Mouse (Mus musculus) stomach, embryonic 15.5 days (tissue): ENCODE data around the gene Rhbdl2. TPM values are rescaled to one million over a fixed set of nuclear protein-coding genes. Genes with fewer than 3 reads are reported as not detected.

ENCODE experiments used
- ATAC-seq: fragments of 200-750 bp; cut with Nextera tagmentation; 2 replicates; pipeline ENCODE4 v1.8.0; 2017; ENCODE audit warnings: low read depth, moderate number of reproducible peaks, moderate TSS enrichment; ENCODE audit not compliant: insufficient read depth, low FRiP score
- H3K27ac ChIP-seq: fragments of 300-500 bp; sonication (generic); 2 replicates; pipeline ENCODE4 v1.5.1; 2015; ENCODE audit warnings: mild to moderate bottlenecking, inconsistent platforms
- H3K27me3 ChIP-seq: fragments of 300-500 bp; sonication (generic); replicated peaks from 2 replicates; pipeline ENCODE4 v1.6.1; 2015; ENCODE audit warnings: inconsistent platforms
- H3K36me3 ChIP-seq: fragments of 300-500 bp; sonication (generic); 2 replicates; pipeline ENCODE4 v1.6.1; 2015; ENCODE audit warnings: inconsistent platforms
- H3K4me1 ChIP-seq: fragments of 300-500 bp; sonication (generic); 2 replicates; pipeline ENCODE4 v1.6.1; 2015; ENCODE audit warnings: inconsistent platforms
- H3K4me2 ChIP-seq: fragments of 300-500 bp; sonication (generic); 2 replicates; pipeline ENCODE4 v1.6.1; 2015; ENCODE audit warnings: mild to moderate bottlenecking, inconsistent platforms
- H3K4me3 ChIP-seq: fragments of 300-500 bp; sonication (generic); replicated peaks from 2 replicates; pipeline ENCODE4 v1.5.1; 2015; ENCODE audit warnings: inconsistent platforms
- H3K9ac ChIP-seq: fragments of 300-500 bp; sonication (generic); 2 replicates; pipeline ENCODE4 v1.6.1; 2015; ENCODE audit warnings: inconsistent platforms
- H3K9me3 ChIP-seq: fragments of 300-500 bp; sonication (generic); 2 replicates; pipeline ENCODE4 v1.6.1; 2016; ENCODE audit warnings: inconsistent platforms
- WGBS: fragments of 180-500 bp; shearing (Covaris S2); methylation state at CpG from one replicate; pipeline ENCODE4 v1.1.7; 2015; 5-methylcytosine and 5-hydroxymethylcytosine counted together
- polyA plus RNA-seq: library from polyadenylated mRNA; unstranded; fragments of >200 nt; fragmentation: Nextera tagmentation; extraction: Ambion mirVana; gene quantifications from 2 replicates; pipeline ENCODE4 v1.2.1, GENCODE M21; 2015

Gene Rhbdl2
- polyA plus RNA-seq, 1 experiment from 2014 or later: 5.7 TPM

GRCm38 (mm10) chr4:123842126-123842525 is 54.5 kb downstream of the Rhbdl2 start:
- no peak overlapping the region for H3K9ac ChIP-seq
- H3K4me2 ChIP-seq: no peak overlapping the region
- ATAC-seq: no peak
- no peaks in the 10 kb centered on the region for H3K27me3 ChIP-seq
- no peaks in the 10 kb centered on the region for H3K36me3 ChIP-seq
- no peaks in the 10 kb centered on the region for H3K9me3 ChIP-seq
- H3K4me3 ChIP-seq: no peak overlapping the region
- H3K4me1 ChIP-seq: no peaks in the 10 kb centered on the region
- H3K27ac ChIP-seq: no peak overlapping the region
- WGBS: 80% methylated on average over 8 of the region's 8 CpGs

- no peaks in the 10 kb centered on the region for H3K36me3 ChIP-seq
- H3K9ac ChIP-seq: no peak overlapping the region
- H3K4me1 ChIP-seq: no peaks in the 10 kb centered on the region
- no peak overlapping the region for H3K4me2 ChIP-seq
- no peak overlapping the region for H3K4me3 ChIP-seq
- H3K27ac ChIP-seq: no peak overlapping the region
- WGBS: 72% methylated on average over 4 of the region's 4 CpGs
- H3K27me3 ChIP-seq: no peaks in the 10 kb centered on the region
- H3K9me3 ChIP-seq: no peaks in the 10 kb centered on the region
- no peak for ATAC-seq
These were observed 69.2 kb downstream of the Rhbdl2 start for GRCm38 (mm10) chr4:123856888-123857287.

- Histone ChIP-seq H3K4me1 (no peaks in the 10 kb centered on the region), H3K9me3 (no peaks in the 10 kb centered on the region), H3K27me3 (no peaks in the 10 kb centered on the region), H3K4me3 (no peak overlapping the region), H3K27ac (no peak overlapping the region), H3K4me2 (no peak overlapping the region), H3K36me3 (no peaks in the 10 kb centered on the region), H3K9ac (no peak overlapping the region)
- WGBS: 82% methylated on average over 7 of the region's 7 CpGs
- ATAC-seq: no peak
These were observed 70.4 kb downstream of the Rhbdl2 start for GRCm38 (mm10) chr4:123858090-123858489.

- no peak for ATAC-seq
- H3K4me3 ChIP-seq: no peak within 1 kb of the TSS
- no peaks in the 10 kb centered on the region for H3K9me3 ChIP-seq
- H3K9ac ChIP-seq: no peak within 1 kb of the TSS
- no peaks in the 10 kb centered on the region for H3K27me3 ChIP-seq
- H3K36me3 ChIP-seq: no peaks in the 10 kb centered on the region
- H3K4me1 ChIP-seq: no peaks in the 10 kb centered on the region
- no peak within 1 kb of the TSS for H3K4me2 ChIP-seq
- WGBS: 82% methylated on average over 3 of the region's 3 CpGs
- no peak within 1 kb of the TSS for H3K27ac ChIP-seq
These were observed 71.7 kb downstream of the Rhbdl2 start, which contains the start of gene 4933427I04Rik for GRCm38 (mm10) chr4:123859379-123859778. Gene 4933427I04Rik (plus strand): TSS chr4:123859679.

GRCm38 (mm10) chr4:123859803-123860202 is 72.1 kb downstream of the Rhbdl2 start:
- no peaks in the 10 kb centered on the region for H3K36me3 ChIP-seq
- H3K27ac ChIP-seq: no peak overlapping the region
- H3K4me2 ChIP-seq: no peak overlapping the region
- no peaks in the 10 kb centered on the region for H3K27me3 ChIP-seq
- no peaks in the 10 kb centered on the region for H3K4me1 ChIP-seq
- 49% methylated on average over 2 of the region's 2 CpGs for WGBS
- no peak overlapping the region for H3K9ac ChIP-seq
- H3K9me3 ChIP-seq: no peaks in the 10 kb centered on the region
- H3K4me3 ChIP-seq: no peak overlapping the region
- no peak for ATAC-seq

GRCm38 (mm10) chr4:123860621-123861020 is 72.9 kb downstream of the Rhbdl2 start:
- ATAC-seq: no peak
- Histone ChIP-seq H3K27ac (no peak overlapping the region), H3K9ac (no peak overlapping the region), H3K4me3 (no peak overlapping the region), H3K36me3 (no peaks in the 10 kb centered on the region), H3K27me3 (no peaks in the 10 kb centered on the region), H3K4me1 (no peaks in the 10 kb centered on the region), H3K4me2 (no peak overlapping the region), H3K9me3 (no peaks in the 10 kb centered on the region)
- WGBS: 82% methylated on average over 5 of the region's 5 CpGs

Other genes with a start within 250 kb of the Rhbdl2 start
- gene Macf1, start 103.5 kb upstream of the Rhbdl2 start, polyA plus RNA-seq: 34.6 and 36.1 TPM in 2 replicates
- gene Ndufs5, start 69.7 kb upstream of the Rhbdl2 start, polyA plus RNA-seq: 287 and 321 TPM in 2 replicates
- gene Akirin1, start 37.5 kb upstream of the Rhbdl2 start, polyA plus RNA-seq: 47.1 and 48.2 TPM in 2 replicates
- gene 4933427I04Rik, start 71.8 kb downstream of the Rhbdl2 start, polyA plus RNA-seq: 0.08 TPM in 2 replicates
- gene Mycbp, start 117.0 kb downstream of the Rhbdl2 start, polyA plus RNA-seq: 93.2 and 98.2 TPM in 2 replicates
- 50.6 and 50.7 TPM in 2 replicates for gene Rragc, start 129.6 kb downstream of the Rhbdl2 start, polyA plus RNA-seq
- not detected in 2 replicates for gene 4930535I16Rik, start 130.1 kb downstream of the Rhbdl2 start, polyA plus RNA-seq